ENCODE assay signal across 11 mouse cellular contexts in the genomic region with DNA sequence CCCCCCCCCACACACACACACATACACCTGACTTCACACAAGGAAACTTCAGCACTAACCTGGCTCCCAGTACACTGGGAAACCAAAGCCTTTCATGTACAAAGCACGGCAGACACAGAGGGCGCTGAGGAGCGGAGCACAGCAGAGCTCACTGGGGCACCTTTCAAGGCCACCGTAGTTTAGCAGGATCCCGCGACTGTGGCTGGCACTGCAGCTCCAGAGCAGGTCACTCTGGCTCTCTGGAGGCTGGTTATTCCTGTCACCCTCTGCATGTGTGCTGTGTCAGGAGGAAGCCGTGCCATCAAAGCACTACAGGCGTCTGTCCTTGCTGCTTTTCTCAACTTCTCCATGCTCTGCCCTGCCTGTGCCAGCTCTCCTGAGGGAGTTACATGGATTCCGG. TPM values are rescaled to one million over a fixed set of nuclear protein-coding genes. Genes with fewer than 3 reads are reported as not detected.
A peak's percentile ranks its signal among the peaks of the same experiment; 100 is the strongest.
DNase-seq lines count a peak whose midpoint lies in the region; ATAC-seq and TF ChIP-seq lines count a peak whose summit lies in the region.
"Had no signal": no experiment of that assay in that cellular context is flagged by ENCODE, and none has a peak within 500 bp of the region (broad histone marks: within the 10 kb centered on the region; RNA-seq: fewer than 3 reads in every experiment).

No protein-coding gene starts in this region.

- ATAC-seq in common myeloid progenitor, adult 5-6 weeks (replicated peaks; ENCODE audit: low read depth, poor library complexity, severe bottlenecking) = peak; percentile 22; the same call in 1 of the 2 replicates
- 0 out of 2 replicates have a peak, but pooled peaks have one; percentile 33 for ATAC-seq in megakaryocyte-erythroid progenitor cell, adult 5-6 weeks (replicated peaks; ENCODE audit: low FRiP score, low TSS enrichment, poor library complexity, severe bottlenecking)

- peak; percentile 31 for TF ChIP-seq CTCF in layer of hippocampus, adult 2 months (conservative IDR thresholded peaks at IDR 0.05)

- DNase-seq in layer of hippocampus, adult 2 months (ENCODE audit: low spot score in 2 of 2) = no peak
- DNase-seq in layer of hippocampus, postnatal 14 days (ENCODE audit: low spot score in 2 of 2) = no peak
- DNase-seq in adrenal gland, adult 2 months = peak; percentile 61
- DNase-seq in spleen, adult 18-20 months = no peak
- no peak for DNase-seq in urinary bladder, postnatal 25 days (ENCODE audit: low spot score)
- DNase-seq: cerebellum, postnatal 10 days had no signal

- no peak overlapping the region for H3K4me3 ChIP-seq in layer of hippocampus, adult 2 months
- H3K4me3 ChIP-seq: hindbrain, embryonic 10.5 days; limb, embryonic 10.5 days; lung, embryonic 15.5 days had no signal

- no peak overlapping the region for H3K27ac ChIP-seq in layer of hippocampus, adult 2 months
- H3K27ac ChIP-seq: hindbrain, embryonic 10.5 days; limb, embryonic 10.5 days; lung, embryonic 15.5 days had no signal

RNA-seq across cellular contexts. Expression of a gene that starts 9.4 kb away (rescaled TPM):
- 10 to 100 TPM; 13.3 to 14.1 TPM for total RNA-seq in layer of hippocampus, adult 2 months (2021)
- 10 to 100 TPM; 19.5 to 21.4 TPM for total RNA-seq in layer of hippocampus, postnatal 14 days (2021)
- total RNA-seq in adrenal gland, adult 2 months (2021) = under 1 TPM; 0.09 to 0.21 TPM
- polyA plus RNA-seq in adrenal gland, adult 2 months (2012; rRNA removed) = 0.11 and 0.28 TPM in 2 replicates
- not detected in 2 replicates for total RNA-seq in common myeloid progenitor, adult 5-6 weeks (2017)
- not detected in 2 replicates for total RNA-seq in megakaryocyte-erythroid progenitor cell, adult 5-6 weeks (2014; fragmentation: Nextera tagmentation)
- total RNA-seq in megakaryocyte-erythroid progenitor cell, adult 5-6 weeks (2017) = not detected in 2 replicates

RNA-seq across cellular contexts. Expression of a gene that starts 53.8 kb away (rescaled TPM):
- 10 to 100 TPM; 76.7 to 80.3 TPM for total RNA-seq in layer of hippocampus, adult 2 months (2021)
- 10 to 100 TPM; 69.3 to 77.3 TPM for total RNA-seq in layer of hippocampus, postnatal 14 days (2021)
- total RNA-seq in adrenal gland, adult 2 months (2021) = 10 to 100 TPM; 41.8 to 43.6 TPM
- polyA plus RNA-seq in adrenal gland, adult 2 months (2012; rRNA removed) = 10.2 and 11.8 TPM in 2 replicates
- total RNA-seq in common myeloid progenitor, adult 5-6 weeks (2017) = 24.4 and 27.5 TPM in 2 replicates
- 31.1 and 58.3 TPM in 2 replicates for total RNA-seq in megakaryocyte-erythroid progenitor cell, adult 5-6 weeks (2014; fragmentation: Nextera tagmentation)
- 22.8 and 33.9 TPM in 2 replicates for total RNA-seq in megakaryocyte-erythroid progenitor cell, adult 5-6 weeks (2017)

RNA-seq across cellular contexts. Expression of a gene that starts 56.3 kb away (rescaled TPM):
- 10 to 100 TPM; 25.5 to 25.7 TPM for total RNA-seq in layer of hippocampus, adult 2 months (2021)
- total RNA-seq in layer of hippocampus, postnatal 14 days (2021) = 10 to 100 TPM; 30.4 to 34.4 TPM
- total RNA-seq in adrenal gland, adult 2 months (2021) = 1 to 10 TPM; 8.2 to 9.5 TPM
- 24.8 and 32.4 TPM in 2 replicates for polyA plus RNA-seq in adrenal gland, adult 2 months (2012; rRNA removed)
- total RNA-seq in common myeloid progenitor, adult 5-6 weeks (2017) = 0.63 and 5.5 TPM in 2 replicates
- total RNA-seq in megakaryocyte-erythroid progenitor cell, adult 5-6 weeks (2014; fragmentation: Nextera tagmentation) = 1.5 TPM in 1 of 2 replicates, not detected in the other
- 0.28 and 1.7 TPM in 2 replicates for total RNA-seq in megakaryocyte-erythroid progenitor cell, adult 5-6 weeks (2017)

Comparison
In these comparisons a context has a peak if more than half of its experiments do, and no peak if none do; other contexts are left out.
1. RNA of a gene that starts 9.4 kb away (total RNA-seq): 19.5 to 21.4 TPM in layer of hippocampus, postnatal 14 days and 13.3 to 14.1 TPM in layer of hippocampus, adult 2 months; 0.09 to 0.21 TPM in adrenal gland, adult 2 months, not detected in common myeloid progenitor, adult 5-6 weeks and not detected in megakaryocyte-erythroid progenitor cell, adult 5-6 weeks; every median in the first group is over 10 times any median in the second.